Mouse (Mus musculus) frontal cortex, adult (tissue): ENCODE data around the gene Vmn1r59.
"Not testable (repeated sequence)": the region's sequence is repeated elsewhere in the genome, so short reads cannot be mapped to it uniquely, and the experiment has no call there.

ENCODE experiments used
- ATAC-seq: cut with Nextera tagmentation; 2 replicates; pipeline ENCODE4 v1.9.2; 2017; ENCODE audit warnings: mild to moderate bottlenecking, moderate library complexity, mixed read lengths; ENCODE audit not compliant: low TSS enrichment

The Vmn1r59 gene

DNA sequence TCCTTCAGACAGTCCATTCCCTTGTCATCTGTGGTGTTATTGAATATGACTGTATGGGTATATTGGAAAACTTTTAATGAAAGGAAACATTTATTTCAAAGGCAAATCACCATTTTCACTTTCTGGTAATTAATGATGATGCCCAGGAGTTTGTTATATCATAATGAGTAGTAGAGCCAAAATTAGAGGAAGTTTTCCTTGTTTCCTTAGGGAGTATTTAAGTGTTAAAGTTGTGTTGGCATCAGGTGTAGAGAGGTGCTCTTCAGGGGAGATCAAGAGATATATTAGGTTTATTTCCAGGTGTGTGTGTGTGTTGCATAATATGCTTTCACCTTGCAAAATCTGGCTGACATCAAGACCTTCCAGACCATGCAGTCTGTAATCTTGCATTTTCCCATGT is at the start of gene Vmn1r59:
Gene Vmn1r59, minus strand, starts transcription at position 101 of the 400 bp plus-strand sequence.
- no peak for ATAC-seq

DNA sequence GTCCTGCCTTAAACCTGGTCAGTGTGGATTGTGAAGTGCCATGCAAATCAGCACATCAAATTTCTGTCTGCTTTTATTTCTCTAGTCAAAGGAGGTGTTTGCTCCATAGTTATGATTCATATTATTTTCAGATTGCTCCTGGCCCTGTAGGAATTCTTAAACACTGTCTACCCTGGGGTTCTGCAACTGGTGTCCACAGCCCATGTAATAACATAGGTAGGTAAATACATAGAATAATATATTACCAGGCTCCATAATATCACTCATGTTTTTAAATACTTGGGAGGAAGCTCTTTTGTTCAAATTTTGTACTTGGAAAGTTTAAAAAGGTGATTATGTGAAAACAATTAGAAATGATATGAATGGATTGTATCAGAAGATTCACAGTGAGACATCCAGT is 37.3 kb upstream of the Vmn1r59 start, which contains the start of gene Vmn2r28:
Gene Vmn2r28, minus strand, starts transcription at position 101 of the 400 bp plus-strand sequence.
- not testable (repeated sequence) for ATAC-seq

DNA sequence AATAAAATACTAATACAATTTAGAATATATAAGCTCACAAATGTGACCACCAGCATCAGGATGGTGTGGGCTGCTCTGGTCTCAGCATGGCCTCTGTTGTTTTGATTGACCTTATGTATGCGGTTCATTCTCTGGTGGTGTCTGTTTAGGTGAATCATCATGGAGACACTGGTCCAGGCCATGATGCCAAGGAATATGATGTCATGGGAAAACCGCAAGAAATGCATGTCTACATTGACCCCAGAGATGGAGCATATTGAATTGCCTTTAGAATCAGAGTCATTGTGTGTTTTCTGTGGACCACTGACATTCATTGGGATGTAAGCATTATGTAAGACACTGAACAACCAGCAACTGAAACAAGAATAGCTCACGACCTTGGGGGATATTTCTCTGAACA is 2.6 kb downstream of the Vmn1r59 start:
- ATAC-seq = not testable (repeated sequence)

DNA sequence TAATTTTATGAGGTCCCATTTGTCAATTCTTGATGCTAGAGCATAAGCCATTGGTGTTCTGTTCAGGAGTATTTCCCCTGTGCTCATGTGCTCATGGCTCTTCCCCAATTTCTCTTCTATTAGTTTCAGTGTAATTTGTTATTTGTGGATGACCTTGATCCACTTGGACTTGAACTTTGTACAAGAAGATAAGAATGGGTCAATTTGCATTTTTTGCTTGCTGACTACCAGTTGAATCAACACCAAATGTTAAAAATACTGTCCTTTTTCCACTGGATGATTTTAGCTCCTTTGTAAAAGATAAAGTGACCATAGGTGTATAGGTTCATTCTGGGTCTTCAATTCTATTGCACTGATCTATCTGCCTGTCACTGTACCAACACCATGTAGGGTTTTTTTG is 7.9 kb downstream of the Vmn1r59 start:
- ATAC-seq = no peak

DNA sequence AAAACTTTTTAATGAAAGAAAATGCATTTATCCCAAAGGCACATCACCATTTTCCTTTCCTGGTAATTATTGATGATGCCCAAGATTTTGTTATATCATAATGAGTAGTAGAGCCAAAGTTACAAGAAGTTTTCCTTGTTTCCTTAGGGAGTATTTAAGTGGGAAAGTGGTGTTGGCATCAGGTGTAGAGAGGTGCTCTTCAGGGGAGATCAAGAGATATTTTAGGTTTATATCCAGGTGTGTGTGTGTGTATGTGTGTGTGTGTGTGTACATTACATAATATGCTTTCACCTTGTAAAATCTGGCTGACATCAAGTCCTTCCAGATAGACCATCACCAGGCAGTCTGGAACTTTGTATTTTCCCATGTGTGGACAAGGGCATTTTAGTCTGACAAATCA is 43.3 kb downstream of the Vmn1r59 start, which contains the start of gene Vmn1r58:
Gene Vmn1r58, minus strand, starts transcription at position 101 of the 400 bp plus-strand sequence.
- not testable (repeated sequence) for ATAC-seq

DNA sequence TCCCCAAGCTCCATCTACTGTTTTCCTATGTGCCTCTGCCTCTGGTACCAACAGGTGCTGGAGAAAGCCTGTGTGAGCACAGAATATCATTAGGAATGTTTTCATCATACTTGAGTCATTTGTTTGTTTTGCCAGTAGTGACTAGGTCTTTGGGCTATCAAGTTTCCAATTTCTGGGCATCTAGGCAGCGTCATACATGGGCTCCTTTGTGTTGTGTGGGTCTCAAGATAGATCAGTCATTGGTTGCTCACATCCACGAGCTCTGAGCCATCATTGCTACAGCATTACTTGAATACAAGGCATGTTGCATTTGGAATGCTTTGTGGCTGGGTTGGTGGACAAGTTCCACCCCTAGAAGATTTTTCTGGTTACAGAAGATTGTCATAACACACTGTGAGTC is 50.4 kb downstream of the Vmn1r59 start:
- no peak for ATAC-seq
